Mouse (Mus musculus) liver, embryonic 16.5 days (tissue): Measurements from ENCODE around the gene Nfix. TPM values are rescaled to one million over a fixed set of nuclear protein-coding genes. Genes with fewer than 3 reads are reported as not detected.

Source experiments
- ATAC-seq: fragments of 200-750 bp; cut with Nextera tagmentation; 2 replicates; pipeline ENCODE4 v1.8.0; 2017; ENCODE audit warnings: low read depth, mild to moderate bottlenecking, moderate number of reproducible peaks, moderate library complexity
- H3K27ac ChIP-seq: fragments of 300-500 bp; sonication (generic); 2 replicates; pipeline ENCODE4 v1.5.1; 2014; ENCODE audit warnings: mild to moderate bottlenecking, low read length
- H3K27me3 ChIP-seq: fragments of 300-500 bp; sonication (generic); 2 replicates; pipeline ENCODE4 v1.6.1; 2014; ENCODE audit warnings: low read depth, low read length, mixed read lengths; ENCODE audit not compliant: control insufficient read depth, insufficient read depth
- H3K36me3 ChIP-seq: fragments of 300-500 bp; sonication (generic); 2 replicates; pipeline ENCODE4 v1.6.1; 2014; ENCODE audit warnings: mild to moderate bottlenecking; ENCODE audit not compliant: control insufficient read depth, insufficient read depth
- H3K4me1 ChIP-seq: fragments of 300-500 bp; sonication (generic); 2 replicates; pipeline ENCODE4 v1.6.1; 2014; ENCODE audit warnings: low read depth, low read length, mixed read lengths; ENCODE audit not compliant: control insufficient read depth
- H3K4me2 ChIP-seq: fragments of 300-500 bp; sonication (generic); 2 replicates; pipeline ENCODE4 v1.6.1; 2014; ENCODE audit warnings: low read depth, low read length, mixed read lengths
- H3K4me3 ChIP-seq: fragments of 300-500 bp; sonication (generic); 2 replicates; pipeline ENCODE4 v1.5.1; 2014; ENCODE audit warnings: low read depth, mild to moderate bottlenecking, low read length
- H3K9ac ChIP-seq: fragments of 300-500 bp; sonication (generic); 2 replicates; pipeline ENCODE4 v1.6.1; 2014; ENCODE audit warnings: low read depth, low read length
- H3K9me3 ChIP-seq: fragments of 300-500 bp; sonication (generic); replicated peaks from 2 replicates; pipeline ENCODE4 v1.6.1; 2016; ENCODE audit warnings: low read length; ENCODE audit not compliant: control insufficient read depth
- WGBS: fragments of 180-500 bp; shearing (Covaris S2); extraction: QIAGEN DNeasy Blood & Tissue Kit; methylation state at CpG from one replicate; pipeline ENCODE4 v1.1.7; 2014; ENCODE audit not compliant: insufficient replicate concordance; 5-methylcytosine and 5-hydroxymethylcytosine counted together
- polyA plus RNA-seq: library from polyadenylated mRNA; unstranded; fragments of >200 nt; fragmentation: Nextera tagmentation; extraction: Ambion mirVana; gene quantifications from 2 replicates; pipeline ENCODE4 v1.2.1, GENCODE M21; 2015

The Nfix gene
- polyA plus RNA-seq, 1 experiment from 2014 or later: 2.0 TPM

- Histone ChIP-seq H3K36me3 (no peaks in the 10 kb centered on the region), H3K27ac (no peak overlapping the region), H3K27me3 (no peaks in the 10 kb centered on the region), H3K9ac (no peak overlapping the region), H3K9me3 (no peaks in the 10 kb centered on the region), H3K4me2 (no peak overlapping the region), H3K4me1 (no peaks in the 10 kb centered on the region), H3K4me3 (no peak overlapping the region)
- 45% methylated on average over 7 of the region's 7 CpGs for WGBS
- no peak for ATAC-seq
These were observed 41.0 kb downstream of the Nfix start for GRCm38 (mm10) chr8:84759126-84759525.

GRCm38 (mm10) chr8:84758308-84758707, 41.8 kb downstream of the Nfix start:
- no peaks in the 10 kb centered on the region for H3K36me3 ChIP-seq
- H3K9ac ChIP-seq: no peak overlapping the region
- no peaks in the 10 kb centered on the region for H3K9me3 ChIP-seq
- H3K4me2 ChIP-seq: no peak overlapping the region
- no peak for ATAC-seq
- no peaks in the 10 kb centered on the region for H3K27me3 ChIP-seq
- H3K4me3 ChIP-seq: no peak overlapping the region
- no peak overlapping the region for H3K27ac ChIP-seq
- no peaks in the 10 kb centered on the region for H3K4me1 ChIP-seq
- 86% methylated on average over 3 of the region's 3 CpGs for WGBS

- Histone ChIP-seq H3K9ac (no peak overlapping the region), H3K9me3 (no peaks in the 10 kb centered on the region), H3K4me3 (no peak overlapping the region), H3K27me3 (no peaks in the 10 kb centered on the region), H3K36me3 (no peaks in the 10 kb centered on the region), H3K27ac (no peak overlapping the region), H3K4me1 (no peaks in the 10 kb centered on the region), H3K4me2 (no peak overlapping the region)
- no peak for ATAC-seq
- 68% methylated on average over 5 of the region's 5 CpGs for WGBS
These were observed 42.6 kb downstream of the Nfix start for GRCm38 (mm10) chr8:84757501-84757900.

GRCm38 (mm10) chr8:84752734-84753582, 47.2 kb downstream of the Nfix start:
- Histone ChIP-seq H3K4me1 (no peaks in the 10 kb centered on the region), H3K9me3 (no peaks in the 10 kb centered on the region), H3K4me2 (no peak overlapping the region), H3K4me3 (no peak overlapping the region), H3K9ac (no peak overlapping the region), H3K27me3 (no peaks in the 10 kb centered on the region; the same call in 1 of the 2 replicates), H3K36me3 (no peaks in the 10 kb centered on the region), H3K27ac (no peak overlapping the region)
- ATAC-seq: peak; percentile 27; the same call in 1 of the 2 replicates
- 50% methylated on average over 6 of the region's 6 CpGs for WGBS

- peaks cover 7% of the 10 kb centered on the region for H3K4me1 ChIP-seq
- no peak overlapping the region for H3K27ac ChIP-seq
- WGBS: 78% methylated on average over 16 of the region's 16 CpGs
These were observed 50.6 kb downstream of the Nfix start for GRCm38 (mm10) chr8:84749519-84749918.

GRCm38 (mm10) chr8:84745032-84745925, 54.9 kb downstream of the Nfix start:
- Histone ChIP-seq H3K4me2 (no peak overlapping the region), H3K4me3 (no peak overlapping the region), H3K9me3 (no peaks in the 10 kb centered on the region), H3K27me3 (peaks cover 9% of the 10 kb centered on the region), H3K9ac (no peak overlapping the region), H3K4me1 (peaks cover 31% of the 10 kb centered on the region), H3K27ac (no peak overlapping the region), H3K36me3 (no peaks in the 10 kb centered on the region)
- peak; percentile 62 for ATAC-seq
- 17% methylated on average over 17 of the region's 17 CpGs for WGBS

More at GRCm38 (mm10) chr8:84749519-84749918, 50.6 kb downstream of the Nfix start:
- no peaks in the 10 kb centered on the region; the same call in 1 of the 2 replicates for H3K27me3 ChIP-seq
- no peaks in the 10 kb centered on the region for H3K36me3 ChIP-seq
- no peak overlapping the region for H3K4me2 ChIP-seq
- ATAC-seq: no peak
- H3K4me3 ChIP-seq: no peak overlapping the region
- no peak overlapping the region for H3K9ac ChIP-seq
- no peaks in the 10 kb centered on the region for H3K9me3 ChIP-seq

GRCm38 (mm10) chr8:84743517-84744420, 56.4 kb downstream of the Nfix start:
- peak; percentile 54 for ATAC-seq
- H3K9ac ChIP-seq: no peak overlapping the region
- H3K36me3 ChIP-seq: no peaks in the 10 kb centered on the region
- no peak overlapping the region for H3K27ac ChIP-seq
- peaks cover 31% of the 10 kb centered on the region for H3K4me1 ChIP-seq
- no peaks in the 10 kb centered on the region for H3K9me3 ChIP-seq
- H3K27me3 ChIP-seq: peaks cover 14% of the 10 kb centered on the region
- no peak overlapping the region for H3K4me2 ChIP-seq
- 32% methylated on average over 15 of the region's 17 CpGs for WGBS
- no peak overlapping the region for H3K4me3 ChIP-seq

- H3K4me3 ChIP-seq: no peak overlapping the region
- ATAC-seq: 0 out of 2 replicates have a peak, but pooled peaks have one; percentile 5
- H3K4me1 ChIP-seq: peaks cover 35% of the 10 kb centered on the region
- no peak overlapping the region for H3K4me2 ChIP-seq
- H3K27me3 ChIP-seq: peaks cover 15% of the 10 kb centered on the region
- no peak overlapping the region for H3K27ac ChIP-seq
- no peak overlapping the region for H3K9ac ChIP-seq
- no peaks in the 10 kb centered on the region for H3K36me3 ChIP-seq
- H3K9me3 ChIP-seq: no peaks in the 10 kb centered on the region
- WGBS: 43% methylated on average over 10 of the region's 10 CpGs
These were observed 57.1 kb downstream of the Nfix start for GRCm38 (mm10) chr8:84743054-84743415.
